Mouse (Mus musculus): ENCODE results near the gene Dpp4. TPM values are rescaled to one million over a fixed set of nuclear protein-coding genes. Genes with fewer than 3 reads are reported as not detected.

The Dpp4 gene
- polyA plus RNA-seq, 1 experiment from 2014 or later, result 11.1 TPM

- no peak for ATAC-seq (ENCODE audit: insufficient number of reproducible peaks, low FRiP score, low TSS enrichment, low read depth)
- Histone ChIP-seq H3K9me3 (replicated peaks) (no peaks in the 10 kb centered on the region), H3K4me3 (replicated peaks) (no peak overlapping the region), H3K4me1 (no peaks in the 10 kb centered on the region), H3K27ac (replicated peaks) (no peak overlapping the region), H3K27me3 (no peaks in the 10 kb centered on the region), H3K36me3 (no peaks in the 10 kb centered on the region), H3K4me2 (replicated peaks) (no peak overlapping the region), H3K9ac (no peak overlapping the region)
- 85% methylated on average over 4 of the region's 4 CpGs for WGBS
Measured at GRCm38 (mm10) chr2:62440083-62440482, 28.1 kb upstream of the Dpp4 start.

GRCm38 (mm10) chr2:62431245-62431795 is 19.3 kb upstream of the Dpp4 start:
- 82% methylated on average over 8 of the region's 8 CpGs for WGBS
- no peak overlapping the region for H3K4me2 ChIP-seq (replicated peaks)
- H3K9me3 ChIP-seq (replicated peaks), result no peaks in the 10 kb centered on the region
- no peak overlapping the region for H3K4me3 ChIP-seq (replicated peaks)
- no peaks in the 10 kb centered on the region for H3K4me1 ChIP-seq
- H3K9ac ChIP-seq, result no peak overlapping the region
- no peaks in the 10 kb centered on the region for H3K36me3 ChIP-seq
- no peaks in the 10 kb centered on the region for H3K27me3 ChIP-seq
- no peak for ATAC-seq (ENCODE audit: insufficient number of reproducible peaks, low FRiP score, low TSS enrichment, low read depth)
- no peak overlapping the region for H3K27ac ChIP-seq (replicated peaks)

GRCm38 (mm10) chr2:62425941-62426340 is 13.9 kb upstream of the Dpp4 start:
- Histone ChIP-seq H3K9me3 (replicated peaks) (no peaks in the 10 kb centered on the region), H3K4me3 (replicated peaks) (no peak overlapping the region), H3K27me3 (no peaks in the 10 kb centered on the region), H3K9ac (no peak overlapping the region), H3K36me3 (no peaks in the 10 kb centered on the region), H3K4me1 (0 out of 2 replicates have a peak, but pooled peaks cover 3% of the 10 kb centered on the region), H3K4me2 (replicated peaks) (no peak overlapping the region), H3K27ac (replicated peaks) (no peak overlapping the region)
- ATAC-seq (ENCODE audit: insufficient number of reproducible peaks, low FRiP score, low TSS enrichment, low read depth), result no peak
- 86% methylated on average over 3 of the region's 3 CpGs for WGBS

GRCm38 (mm10) chr2:62423343-62423776 is 11.3 kb upstream of the Dpp4 start:
- no peak overlapping the region for H3K4me3 ChIP-seq (replicated peaks)
- no peaks in the 10 kb centered on the region for H3K9me3 ChIP-seq (replicated peaks)
- no peak overlapping the region for H3K9ac ChIP-seq
- 0 out of 2 replicates have a peak, but pooled peaks cover 3% of the 10 kb centered on the region for H3K4me1 ChIP-seq
- 34% methylated on average over 4 of the region's 4 CpGs for WGBS
- H3K27me3 ChIP-seq, result no peaks in the 10 kb centered on the region
- H3K36me3 ChIP-seq, result no peaks in the 10 kb centered on the region
- no peak overlapping the region for H3K4me2 ChIP-seq (replicated peaks)
- no peak overlapping the region for H3K27ac ChIP-seq (replicated peaks)
- ATAC-seq (ENCODE audit: insufficient number of reproducible peaks, low FRiP score, low TSS enrichment, low read depth), result no peak

DNA sequence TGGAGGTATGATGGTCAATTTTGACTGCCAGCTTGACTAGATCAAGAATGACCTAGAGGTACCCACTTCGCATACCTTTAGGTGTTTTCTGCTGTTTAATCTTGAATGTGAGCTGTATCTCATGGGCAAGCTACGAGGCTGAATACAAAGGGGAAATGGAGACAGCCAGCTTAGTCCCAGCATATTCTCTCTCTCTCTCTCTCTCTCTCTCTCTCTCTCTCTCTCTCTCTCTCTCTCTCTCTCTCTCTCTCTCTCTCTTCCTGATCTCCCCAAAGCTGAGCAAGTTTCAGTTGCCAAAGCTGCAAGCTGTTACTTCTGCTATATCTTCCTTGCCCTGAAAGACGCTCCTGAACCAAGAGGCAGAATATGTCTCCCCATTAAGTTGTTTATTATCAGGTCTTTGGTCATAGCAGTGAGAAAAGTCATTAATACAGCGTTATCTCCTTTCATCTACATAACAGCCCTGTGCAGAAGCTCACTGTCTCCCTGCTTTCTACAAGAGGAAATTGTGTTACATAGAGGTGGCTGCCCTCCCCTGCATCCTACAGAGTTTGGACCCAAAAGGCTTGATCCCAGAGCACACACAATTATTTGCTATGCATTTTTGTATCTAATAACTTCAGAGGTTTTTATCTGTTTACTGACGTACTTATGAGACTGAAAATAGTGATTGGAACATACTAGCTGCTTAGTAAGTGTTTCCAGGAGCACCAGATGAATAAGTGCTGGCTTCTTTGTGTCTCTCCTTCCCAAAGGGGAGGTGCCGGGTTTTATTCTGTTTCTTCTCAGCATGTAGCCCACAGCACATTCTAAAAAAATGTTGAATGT is 10.7 kb upstream of the Dpp4 start:
- Histone ChIP-seq H3K9ac (no peak overlapping the region), H3K27ac (replicated peaks) (no peak overlapping the region), H3K4me3 (replicated peaks) (no peak overlapping the region), H3K9me3 (replicated peaks) (no peaks in the 10 kb centered on the region), H3K4me2 (replicated peaks) (no peak overlapping the region), H3K36me3 (no peaks in the 10 kb centered on the region), H3K27me3 (no peaks in the 10 kb centered on the region), H3K4me1 (0 out of 2 replicates have a peak, but pooled peaks cover 3% of the 10 kb centered on the region)
- no peak for ATAC-seq (ENCODE audit: insufficient number of reproducible peaks, low FRiP score, low TSS enrichment, low read depth)
- 74% methylated on average over 6 of the region's 6 CpGs for WGBS

DNA sequence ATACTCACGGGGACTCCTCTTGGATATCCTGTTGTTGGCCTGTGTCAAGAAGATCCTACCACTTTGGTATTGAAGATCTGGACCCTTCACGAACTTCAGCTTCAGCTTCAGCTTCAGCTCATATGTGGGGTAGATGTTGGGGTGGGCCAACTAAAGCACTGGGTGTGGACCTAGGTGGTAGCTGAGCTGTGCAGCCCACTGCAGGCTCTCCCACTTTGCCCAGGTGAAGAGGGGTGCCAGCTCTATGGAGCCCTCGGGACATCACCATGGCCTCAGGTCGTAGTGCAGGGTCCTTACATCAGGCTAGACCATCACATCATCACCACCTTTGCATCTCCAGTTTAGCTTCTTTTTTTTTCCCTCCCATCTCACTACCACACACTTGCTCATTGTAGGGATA is 9.2 kb upstream of the Dpp4 start:
- Histone ChIP-seq H3K4me1 (0 out of 2 replicates have a peak, but pooled peaks cover 3% of the 10 kb centered on the region), H3K4me3 (replicated peaks) (no peak overlapping the region), H3K27ac (replicated peaks) (no peak overlapping the region), H3K9me3 (replicated peaks) (no peaks in the 10 kb centered on the region), H3K9ac (no peak overlapping the region), H3K4me2 (replicated peaks) (no peak overlapping the region), H3K27me3 (no peaks in the 10 kb centered on the region), H3K36me3 (no peaks in the 10 kb centered on the region)
- ATAC-seq (ENCODE audit: insufficient number of reproducible peaks, low FRiP score, low TSS enrichment, low read depth), result no peak
- WGBS, result 91% methylated on average over 4 of the region's 4 CpGs

GRCm38 (mm10) chr2:62420045-62420444 is 8.0 kb upstream of the Dpp4 start:
- H3K9ac ChIP-seq, result no peak overlapping the region
- ATAC-seq (ENCODE audit: insufficient number of reproducible peaks, low FRiP score, low TSS enrichment, low read depth), result no peak
- WGBS, result 63% methylated on average over 3 of the region's 3 CpGs
- no peaks in the 10 kb centered on the region for H3K27me3 ChIP-seq
- H3K4me3 ChIP-seq (replicated peaks), result no peak overlapping the region
- H3K36me3 ChIP-seq, result no peaks in the 10 kb centered on the region
- H3K4me2 ChIP-seq (replicated peaks), result no peak overlapping the region
- no peaks in the 10 kb centered on the region for H3K9me3 ChIP-seq (replicated peaks)
- 0 out of 2 replicates have a peak, but pooled peaks cover 3% of the 10 kb centered on the region for H3K4me1 ChIP-seq
- no peak overlapping the region for H3K27ac ChIP-seq (replicated peaks)

GRCm38 (mm10) chr2:62417233-62417632 is 5.2 kb upstream of the Dpp4 start:
- WGBS, result 70% methylated on average over 1 of the region's 1 CpGs
- Histone ChIP-seq H3K36me3 (no peaks in the 10 kb centered on the region), H3K4me3 (replicated peaks) (no peak overlapping the region), H3K27me3 (no peaks in the 10 kb centered on the region), H3K4me2 (replicated peaks) (no peak overlapping the region), H3K9ac (no peak overlapping the region), H3K4me1 (no peaks in the 10 kb centered on the region), H3K9me3 (replicated peaks) (no peaks in the 10 kb centered on the region), H3K27ac (replicated peaks) (no peak overlapping the region)
- ATAC-seq (ENCODE audit: insufficient number of reproducible peaks, low FRiP score, low TSS enrichment, low read depth), result no peak

DNA sequence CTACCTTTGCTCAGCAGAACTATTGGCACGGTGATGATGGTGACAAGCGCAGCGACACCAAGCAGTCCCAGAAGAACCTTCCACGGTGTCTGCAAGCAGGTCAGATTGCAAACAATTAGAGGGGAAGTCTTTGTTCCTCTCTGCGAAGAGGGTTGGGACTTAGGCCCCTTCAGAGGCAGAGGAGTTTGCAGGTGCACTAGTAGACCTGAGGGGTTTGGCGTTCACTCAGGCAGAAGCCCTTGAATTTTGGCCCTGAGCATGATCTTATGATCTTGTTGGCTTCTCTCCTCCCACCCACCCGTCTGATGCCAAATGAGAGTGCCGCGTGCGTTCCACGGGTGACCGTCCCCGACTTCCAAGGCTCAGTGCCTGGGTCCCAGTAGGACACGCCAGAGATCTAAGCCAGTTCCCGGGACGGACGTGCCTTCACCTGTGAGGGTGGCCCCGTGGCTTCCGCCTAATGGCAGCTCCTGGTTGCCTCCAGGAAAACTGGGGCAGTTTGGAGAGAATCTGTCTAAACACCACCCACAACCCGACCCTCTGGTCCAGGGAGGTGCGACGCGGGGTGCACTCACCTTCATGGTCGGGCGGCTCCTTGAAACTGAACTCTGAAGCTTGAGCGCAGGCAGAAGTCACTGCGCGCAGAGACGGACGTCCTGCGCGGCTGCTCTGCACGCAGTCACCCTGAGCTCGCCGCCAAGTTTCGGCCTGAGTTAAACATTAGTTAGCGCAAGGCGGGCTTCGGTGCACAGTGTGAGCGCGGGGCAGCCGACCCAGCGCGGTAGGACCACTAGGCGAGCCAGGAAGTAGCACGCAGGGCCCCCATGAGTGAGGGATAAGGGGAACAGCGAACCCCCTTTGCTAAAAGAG is 585 bp downstream of the Dpp4 start:
- H3K4me3 ChIP-seq (replicated peaks), result peak overlapping the region; percentile 44
- H3K27ac ChIP-seq (replicated peaks), result no peak overlapping the region
- H3K4me2 ChIP-seq (replicated peaks), result peak overlapping the region; percentile 84
- H3K9me3 ChIP-seq (replicated peaks), result no peaks in the 10 kb centered on the region
- peaks cover 11% of the 10 kb centered on the region for H3K4me1 ChIP-seq
- no peaks in the 10 kb centered on the region for H3K36me3 ChIP-seq
- peaks cover 4% of the 10 kb centered on the region for H3K27me3 ChIP-seq
- 5% methylated on average over 47 of the region's 47 CpGs for WGBS
- H3K9ac ChIP-seq, result 0 out of 2 replicates have a peak overlapping the region, but pooled peaks have one; percentile 29
- peak; percentile 80; the same call in 1 of the 2 replicates for ATAC-seq (ENCODE audit: insufficient number of reproducible peaks, low FRiP score, low TSS enrichment, low read depth)

GRCm38 (mm10) chr2:62408701-62409201 is 3.3 kb downstream of the Dpp4 start:
- H3K9ac ChIP-seq, result no peak overlapping the region
- no peaks in the 10 kb centered on the region for H3K36me3 ChIP-seq
- WGBS, result 26% methylated on average over 4 of the region's 4 CpGs
- ATAC-seq (ENCODE audit: insufficient number of reproducible peaks, low FRiP score, low TSS enrichment, low read depth), result no peak
- peaks cover 4% of the 10 kb centered on the region for H3K27me3 ChIP-seq
- no peaks in the 10 kb centered on the region for H3K9me3 ChIP-seq (replicated peaks)
- H3K4me1 ChIP-seq, result peaks cover 11% of the 10 kb centered on the region
- H3K4me2 ChIP-seq (replicated peaks), result no peak overlapping the region
- no peak overlapping the region for H3K4me3 ChIP-seq (replicated peaks)
- no peak overlapping the region for H3K27ac ChIP-seq (replicated peaks)

GRCm38 (mm10) chr2:62408216-62408615 is 3.8 kb downstream of the Dpp4 start:
- no peak for ATAC-seq (ENCODE audit: insufficient number of reproducible peaks, low FRiP score, low TSS enrichment, low read depth)

More at GRCm38 (mm10) chr2:62408216-62408615, 3.8 kb downstream of the Dpp4 start:
- Histone ChIP-seq H3K4me2 (replicated peaks) (no peak overlapping the region), H3K4me3 (replicated peaks) (no peak overlapping the region), H3K9me3 (replicated peaks) (no peaks in the 10 kb centered on the region), H3K4me1 (peaks cover 11% of the 10 kb centered on the region), H3K27me3 (peaks cover 4% of the 10 kb centered on the region), H3K9ac (no peak overlapping the region), H3K27ac (replicated peaks) (no peak overlapping the region), H3K36me3 (no peaks in the 10 kb centered on the region)
- WGBS, result 68% methylated on average over 5 of the region's 5 CpGs
